Mouse (Mus musculus) ES-E14 (cell line): Measurements from ENCODE around the gene Zmiz1. TPM values are rescaled to one million over a fixed set of nuclear protein-coding genes. Genes with fewer than 3 reads are reported as not detected.

ENCODE experiments used
- DNase-seq: peaks from one replicate; pipeline ENCODE4 v3.0.0-alpha.2; 2013; ENCODE audit warnings: low read depth, low spot score
- H3K27ac ChIP-seq: 2 replicates; pipeline ENCODE4 v1.5.1; 2012; ENCODE audit warnings: low read depth, mild to moderate bottlenecking, low read length, moderate library complexity, mixed read lengths; ENCODE audit not compliant: poor library complexity, insufficient read depth, severe bottlenecking
- H3K36me3 ChIP-seq: 2 replicates; pipeline ENCODE4 v1.6.1; 2012; ENCODE audit warnings: mild to moderate bottlenecking, low read length, moderate library complexity, mixed read lengths; ENCODE audit not compliant: control insufficient read depth, poor library complexity, insufficient read depth, severe bottlenecking
- H3K4me1 ChIP-seq, 2 experiments: fragments of 150-350 bp in 1 of 2; sonication (generic) in 1 of 2; 2 replicates each; pipeline ENCODE4 v1.6.1; 2012; ENCODE audit warnings: low read length in 2 of 2, mild to moderate bottlenecking in 1 of 2, mixed read lengths in 1 of 2; ENCODE audit not compliant: control insufficient read depth in 2 of 2, insufficient read depth in 2 of 2, poor library complexity in 1 of 2
- H3K4me3 ChIP-seq, 2 experiments: fragments of 150-350 bp in 1 of 2; sonication (generic) in 1 of 2; 2 replicates each; pipeline ENCODE4 v1.5.1; 2012; ENCODE audit warnings: low read length in 2 of 2, low read depth in 1 of 2, mild to moderate bottlenecking in 1 of 2, mixed read lengths in 1 of 2; ENCODE audit not compliant: insufficient read depth in 1 of 2, poor library complexity in 1 of 2, severe bottlenecking in 1 of 2
- H3K9ac ChIP-seq: 2 replicates; pipeline ENCODE4 v1.6.1; 2012; ENCODE audit warnings: low read depth, mild to moderate bottlenecking, low read length, mixed read lengths; ENCODE audit not compliant: poor library complexity, insufficient read depth, severe bottlenecking
- H3K9me3 ChIP-seq: fragments of 150-350 bp; sonication (generic); 2 replicates; pipeline ENCODE4 v1.6.1; 2012; ENCODE audit warnings: low read depth, mild to moderate bottlenecking, low read length; ENCODE audit not compliant: control insufficient read depth, insufficient read depth
- CHD2 ChIP-seq: IDR thresholded peaks from 2 replicates; pipeline ENCODE4 v1.6.1; 2014; ENCODE audit warnings: mild to moderate bottlenecking, low read depth, low read length, inconsistent platforms
- HCFC1 ChIP-seq: IDR thresholded peaks from 2 replicates; pipeline ENCODE4 v1.6.1; 2012; ENCODE audit warnings: low read length, inconsistent platforms, borderline replicate concordance; ENCODE audit not compliant: insufficient read depth
- MAFK ChIP-seq: IDR thresholded peaks from 2 replicates; pipeline ENCODE4 v1.6.1; 2014; ENCODE audit warnings: mild to moderate bottlenecking, low read depth, low read length, inconsistent platforms; ENCODE audit not compliant: insufficient read depth
- ZC3H11A ChIP-seq: IDR thresholded peaks from 2 replicates; pipeline ENCODE4 v1.6.1; 2012; ENCODE audit warnings: low read depth, mild to moderate bottlenecking, inconsistent platforms, low read length, borderline replicate concordance
- ZNF384 ChIP-seq: IDR thresholded peaks from 2 replicates; pipeline ENCODE4 v1.6.1; 2012; ENCODE audit warnings: low read depth, low read length, inconsistent platforms
- in situ Hi-C, 2 experiments: fragments of 600-800 bp; cut with MboI; formaldehyde crosslinking; loops; one replicate each; pipeline ENCODE4 v1.15.1; 2025; ENCODE audit warnings: low sequenced_read_pairs in 2 of 2, inconsistent platforms in 1 of 2; ENCODE audit not compliant: unreplicated experiment in 2 of 2
- total RNA-seq: library from RNA; depleted of rRNA; stranded (reverse); fragments of 300-350 nt; gene quantifications from 2 replicates; pipeline ENCODE4 v1.2.3, GENCODE M21; 2012

Zmiz1 gene
- total RNA-seq, 1 experiment, result 16.9 TPM

DNA sequence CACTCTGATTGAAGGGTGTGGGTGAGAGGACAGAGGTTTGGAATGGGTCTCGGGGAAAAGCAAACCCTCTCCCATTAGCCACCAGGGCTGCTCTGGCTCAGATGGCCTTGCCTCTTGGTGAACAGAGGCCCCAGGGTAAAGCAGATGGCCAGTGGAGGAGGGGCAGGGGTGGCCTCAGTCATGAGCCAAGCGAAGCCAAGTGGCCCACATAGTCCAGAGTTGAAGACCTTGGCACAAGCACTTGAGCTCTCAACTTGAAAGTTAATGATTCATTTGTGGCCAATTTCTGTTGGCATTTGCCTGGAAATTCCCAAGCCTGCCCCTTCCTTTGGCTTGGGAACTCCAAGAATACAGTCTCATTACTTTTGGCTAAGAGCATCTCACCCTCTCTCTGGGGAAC lies 37.1 kb downstream of the Zmiz1 start:
- Histone ChIP-seq H3K36me3 (no peaks in the 10 kb centered on the region), H3K27ac (no peak overlapping the region), H3K4me1 (peaks cover 0 to 1% of the 10 kb centered on the region in 2 experiments; a peak in 1 of 4 replicates), H3K9ac (no peak overlapping the region), H3K4me3 (no peak overlapping the region), H3K9me3 (no peaks in the 10 kb centered on the region)
- no peak for DNase-seq
- TF ChIP-seq MAFK (no peak), CHD2 (no peak), ZC3H11A (no peak), HCFC1 (no peak), ZNF384 (no peak)
- in situ Hi-C loops, result no loop called here

GRCm38 (mm10) chr14:25496989-25497388 lies 38.0 kb downstream of the Zmiz1 start:
- no peaks in the 10 kb centered on the region for H3K9me3 ChIP-seq
- H3K4me1 ChIP-seq, result peaks cover 0 to 3% of the 10 kb centered on the region in 2 experiments; a peak in 1 of 4 replicates
- no peak overlapping the region for H3K4me3 ChIP-seq
- in situ Hi-C loops, result no loop called here
- no peak overlapping the region for H3K27ac ChIP-seq
- H3K36me3 ChIP-seq, result no peaks in the 10 kb centered on the region
- TF ChIP-seq ZNF384, result no peak
- no peak for TF ChIP-seq MAFK
- no peak for TF ChIP-seq CHD2
- TF ChIP-seq ZC3H11A, result no peak
- TF ChIP-seq HCFC1, result no peak
- H3K9ac ChIP-seq, result no peak overlapping the region
- DNase-seq, result no peak

- in situ Hi-C loops, result no loop called here
- no peak for DNase-seq
- TF ChIP-seq ZNF384 (no peak), MAFK (no peak), HCFC1 (no peak), ZC3H11A (no peak), CHD2 (no peak)
- Histone ChIP-seq H3K4me1 (peaks cover 0 to 3% of the 10 kb centered on the region in 2 experiments; a peak in 1 of 4 replicates), H3K9ac (no peak overlapping the region), H3K9me3 (no peaks in the 10 kb centered on the region), H3K4me3 (no peak overlapping the region), H3K27ac (no peak overlapping the region), H3K36me3 (no peaks in the 10 kb centered on the region)
These were observed 38.6 kb downstream of the Zmiz1 start for GRCm38 (mm10) chr14:25497596-25497995.

DNA sequence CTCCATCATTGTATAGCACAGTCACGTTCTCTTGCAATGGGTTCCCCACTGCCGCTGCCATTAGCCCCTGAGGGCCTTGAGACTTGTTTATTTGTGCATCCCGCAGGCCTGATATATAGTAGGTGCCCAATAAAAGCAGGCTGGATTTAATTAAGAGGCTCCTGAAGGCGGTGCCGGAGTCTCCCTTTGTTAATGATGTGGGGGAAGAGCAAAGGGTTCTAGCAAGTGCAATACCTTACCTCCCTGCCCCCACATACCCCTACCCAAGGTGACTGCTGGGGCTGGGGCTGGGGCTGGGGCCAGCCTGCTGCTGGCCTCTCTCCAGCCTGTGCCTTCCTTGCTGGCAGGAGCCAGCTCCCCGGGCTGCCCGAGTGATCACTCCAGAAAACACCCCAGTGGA lies 39.4 kb downstream of the Zmiz1 start:
- in situ Hi-C loops, result no loop called here
- Histone ChIP-seq H3K9ac (no peak overlapping the region), H3K4me3 (no peak overlapping the region), H3K4me1 (peaks cover 0 to 3% of the 10 kb centered on the region in 2 experiments; a peak in 1 of 4 replicates), H3K27ac (no peak overlapping the region), H3K9me3 (no peaks in the 10 kb centered on the region), H3K36me3 (no peaks in the 10 kb centered on the region)
- no peak for DNase-seq
- no peak for TF ChIP-seq HCFC1
- no peak for TF ChIP-seq CHD2
- TF ChIP-seq MAFK, result no peak
- no peak for TF ChIP-seq ZNF384
- TF ChIP-seq ZC3H11A, result no peak

DNA sequence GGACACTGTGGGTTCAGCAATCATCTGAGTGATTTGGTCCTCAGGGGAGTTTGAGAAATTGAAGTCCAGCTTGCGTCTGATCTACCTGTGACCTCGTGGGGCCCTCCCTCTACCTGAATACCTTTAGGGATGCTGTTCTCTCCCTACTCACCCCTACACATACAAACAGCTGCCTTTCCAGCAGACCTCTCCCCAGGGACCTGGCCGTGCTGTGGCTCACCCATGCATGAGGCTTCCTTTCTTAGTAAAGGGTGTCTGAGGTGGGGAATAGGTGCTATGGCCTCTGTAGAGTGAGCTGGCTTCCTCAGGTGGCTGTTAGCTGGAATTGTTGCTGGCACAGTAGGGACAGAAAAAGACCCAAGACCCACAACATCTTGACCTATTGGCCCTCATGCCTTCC lies 40.5 kb downstream of the Zmiz1 start:
- no peak for DNase-seq
- Histone ChIP-seq H3K27ac (no peak overlapping the region), H3K9ac (no peak overlapping the region), H3K4me3 (no peak overlapping the region), H3K4me1 (peaks cover 0 to 3% of the 10 kb centered on the region in 2 experiments; a peak in 1 of 4 replicates), H3K9me3 (no peaks in the 10 kb centered on the region), H3K36me3 (no peaks in the 10 kb centered on the region)
- TF ChIP-seq ZNF384, result no peak
- TF ChIP-seq ZC3H11A, result no peak
- no peak for TF ChIP-seq CHD2
- no peak for TF ChIP-seq MAFK
- no peak for TF ChIP-seq HCFC1
- in situ Hi-C loops, result no loop called here
